Mouse (Mus musculus): ENCODE results near the gene Kif1b. TPM values are rescaled to one million over a fixed set of nuclear protein-coding genes. Genes with fewer than 3 reads are reported as not detected.

Gene Kif1b
- polyA plus RNA-seq, 1 experiment: 232 TPM

DNA sequence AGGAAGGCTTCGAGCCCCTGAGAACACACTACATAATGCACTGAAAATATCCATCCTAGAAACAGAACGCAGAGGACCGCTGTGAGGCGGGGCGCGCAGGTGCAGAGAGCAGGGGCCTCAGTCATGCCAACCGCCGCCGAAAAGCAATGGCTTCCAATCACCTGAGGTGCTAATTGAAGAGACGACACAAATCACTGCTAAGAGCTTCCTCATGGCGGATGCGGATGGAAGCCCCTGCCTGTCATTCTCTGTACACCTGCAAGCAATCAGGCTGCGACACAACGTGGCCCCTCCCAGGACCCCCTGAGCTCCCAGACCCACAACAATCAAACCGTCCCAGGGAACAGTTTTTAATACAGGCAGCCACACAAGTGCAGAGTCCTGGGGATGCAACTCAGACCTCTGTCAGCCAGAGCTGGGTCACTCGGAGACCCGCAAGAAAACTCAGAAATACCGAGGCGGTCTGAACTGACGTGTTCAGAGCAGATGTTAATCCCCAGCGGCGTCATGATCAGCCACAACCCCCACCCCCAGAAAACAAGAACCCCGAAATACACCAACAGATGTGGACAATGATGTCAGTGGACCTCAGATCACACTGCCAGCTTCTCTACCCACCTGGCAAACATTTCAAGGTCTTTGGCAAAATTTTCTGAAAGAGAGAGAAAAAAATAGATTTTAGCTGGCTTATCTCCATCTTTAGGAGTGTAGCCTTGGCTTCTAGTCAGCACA, 176.3 kb downstream of the Kif1b start:
- no peak for TF ChIP-seq CTCF (IDR thresholded peaks at IDR 0.05; ENCODE audit: borderline replicate concordance, extremely low read depth, insufficient read depth, insufficient read length)
- TF ChIP-seq POLR2A (IDR thresholded peaks at IDR 0.05; ENCODE audit: borderline replicate concordance, extremely low read depth, insufficient read depth, insufficient read length, poor library complexity, severe bottlenecking): no peak
- no peak for DNase-seq (ENCODE audit: low read depth)

DNA sequence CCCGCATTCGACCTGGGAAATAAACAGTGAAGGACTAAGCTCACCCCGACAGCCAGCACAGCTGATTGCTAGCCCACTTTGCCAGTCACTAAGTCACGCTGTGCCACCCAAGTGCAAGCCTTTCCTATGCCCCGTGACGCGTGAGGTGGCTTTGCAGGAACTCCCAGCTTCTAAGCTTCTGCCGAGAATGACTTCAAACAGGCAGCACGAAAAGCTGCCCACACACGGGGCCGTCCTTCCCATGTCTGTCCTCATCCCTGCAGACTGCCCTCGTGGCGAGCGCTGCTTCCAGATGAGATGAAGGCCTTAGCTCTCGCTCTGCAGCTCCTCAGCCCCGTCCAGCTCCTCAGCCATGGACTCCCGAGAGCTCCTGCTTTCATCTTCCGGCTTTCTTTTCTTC, 179.0 kb downstream of the Kif1b start:
- no peak for DNase-seq (ENCODE audit: low read depth)
- TF ChIP-seq CTCF (IDR thresholded peaks at IDR 0.05; ENCODE audit: borderline replicate concordance, extremely low read depth, insufficient read depth, insufficient read length): no peak
- no peak for TF ChIP-seq POLR2A (IDR thresholded peaks at IDR 0.05; ENCODE audit: borderline replicate concordance, extremely low read depth, insufficient read depth, insufficient read length, poor library complexity, severe bottlenecking)

DNA sequence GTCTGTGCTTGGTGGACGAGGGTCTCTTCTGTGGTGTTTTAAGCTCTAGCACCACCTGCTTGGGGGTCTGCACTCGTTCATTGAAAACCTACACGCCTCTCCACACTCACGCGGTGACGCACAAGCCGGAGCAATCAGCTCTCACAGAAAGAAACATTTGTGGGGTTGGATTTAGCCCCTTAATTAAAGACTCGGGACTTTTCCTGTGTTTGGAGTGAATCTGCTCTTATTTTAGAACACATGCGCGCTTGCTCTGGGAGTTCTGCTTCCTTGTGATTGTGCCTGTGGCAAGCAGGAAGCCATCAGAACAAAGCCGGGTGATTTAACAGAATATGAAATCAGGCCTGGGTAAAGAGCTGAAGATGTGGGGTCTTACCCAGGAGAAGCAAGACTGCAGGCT, 180.8 kb downstream of the Kif1b start, which contains the start of gene Cort:
TSS of gene Cort (minus strand) at position 101 of the 400 bp plus-strand sequence.
- no peak for TF ChIP-seq POLR2A (IDR thresholded peaks at IDR 0.05; ENCODE audit: borderline replicate concordance, extremely low read depth, insufficient read depth, insufficient read length, poor library complexity, severe bottlenecking)
- no peak for TF ChIP-seq CTCF (IDR thresholded peaks at IDR 0.05; ENCODE audit: borderline replicate concordance, extremely low read depth, insufficient read depth, insufficient read length)
- no peak for DNase-seq (ENCODE audit: low read depth)

Other genes starting within 250 kb of the Kif1b start
- 27.8 and 35.1 TPM in 2 replicates for gene Pex14, start 207.8 kb downstream of the Kif1b start, polyA plus RNA-seq (2012; rRNA removed)
- 28.3 and 28.5 TPM in 2 replicates for gene Dffa, start 203.5 kb downstream of the Kif1b start, polyA plus RNA-seq (2012; rRNA removed)
- 0.11 and 0.46 TPM in 2 replicates for gene Cort, start 180.9 kb downstream of the Kif1b start, polyA plus RNA-seq (2012; rRNA removed)
- 15.1 and 20.2 TPM in 2 replicates for gene Cenps, start 170.1 kb downstream of the Kif1b start, polyA plus RNA-seq (2012; rRNA removed)
- gene Pgd, start 140.9 kb downstream of the Kif1b start, polyA plus RNA-seq (2012; rRNA removed): 94.0 and 107 TPM in 2 replicates
- 76.5 and 131 TPM in 2 replicates for gene Ube4b, start 119.1 kb upstream of the Kif1b start, polyA plus RNA-seq (2012; rRNA removed)
- gene Rbp7, start 147.3 kb upstream of the Kif1b start, polyA plus RNA-seq (2012; rRNA removed): 0.21 TPM in 1 of 2 replicates, not detected in the other
- not detected in 2 replicates for gene Tmem274, start 169.7 kb upstream of the Kif1b start, polyA plus RNA-seq (2012; rRNA removed)
- 7.5 and 9.9 TPM in 2 replicates for gene Nmnat1, start 177.5 kb upstream of the Kif1b start, polyA plus RNA-seq (2012; rRNA removed)
- gene Lzic, start 177.5 kb upstream of the Kif1b start, polyA plus RNA-seq (2012; rRNA removed): 31.7 and 32.0 TPM in 2 replicates
- gene Ctnnbip1, start 210.5 kb upstream of the Kif1b start, polyA plus RNA-seq (2012; rRNA removed): 59.0 and 62.8 TPM in 2 replicates

All from brain, embryonic 14.5 days (tissue).